Mouse (Mus musculus) pancreas, adult 10 weeks (tissue): ENCODE measurements around the gene Myo5c. TPM values are rescaled to one million over a fixed set of nuclear protein-coding genes. Genes with fewer than 3 reads are reported as not detected.

Experiments
- polyA plus RNA-seq: library from polyadenylated mRNA; stranded (reverse); fragments of 350-450 nt; fragmentation: Illumina TruSeq; extraction: RNeasy Lipid Tissue Mini Kit (QIAGEN cat#74804); gene quantifications from one replicate; pipeline ENCODE4 v1.2.3, GENCODE M21; 2015; ENCODE audit warnings: low read depth, low replicate concordance; ENCODE audit not compliant: insufficient read depth

The Myo5c gene
- polyA plus RNA-seq = 19.6 TPM

GRCm38 (mm10) chr9:75231841-75232746, at the start of gene Myo5c:
Myo5c (plus strand) TSS chr9:75232020.

GRCm38 (mm10) chr9:75306126-75306898, 74.5 kb downstream of the Myo5c start, which contains the start of gene Gnb5:
Gnb5 (plus strand) TSS chr9:75306288.

DNA sequence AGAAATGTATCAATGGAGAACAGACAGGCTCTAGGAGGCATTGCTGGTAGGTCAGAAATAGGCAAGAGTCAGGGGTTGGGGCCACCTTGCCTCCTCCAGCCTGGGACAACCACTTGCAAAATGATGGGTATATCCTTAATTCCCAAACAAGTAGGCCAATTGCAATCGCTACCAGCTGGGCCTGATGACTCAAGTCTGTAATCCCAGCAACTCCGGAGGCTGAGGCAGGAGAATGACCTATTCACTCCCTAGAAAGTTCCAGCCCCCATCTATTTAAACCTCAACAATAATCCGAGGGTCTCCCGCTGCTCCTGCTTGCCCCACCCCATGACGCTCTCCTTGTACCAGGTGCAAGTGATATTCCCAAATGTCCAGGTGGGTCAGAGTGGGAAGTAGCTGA, 115.6 kb downstream of the Myo5c start, which contains the start of gene Bcl2l10:
Gene Bcl2l10, plus strand, starts transcription at position 301 of the 400 bp plus-strand sequence.

Other genes starting within 250 kb of the Myo5c start
- gene Arpp19, start 194.4 kb upstream of the Myo5c start, polyA plus RNA-seq = 68.3 TPM
- 3.8 TPM for gene Myo5a, start 161.0 kb upstream of the Myo5c start, polyA plus RNA-seq
- 11.4 TPM for gene Gnb5, start 74.3 kb downstream of the Myo5c start, polyA plus RNA-seq
- gene Bcl2l10, start 115.7 kb downstream of the Myo5c start, polyA plus RNA-seq = not detected
- gene Mapk6, start 178.0 kb downstream of the Myo5c start, polyA plus RNA-seq = 5.4 TPM
- 5.8 TPM for gene Leo1, start 209.5 kb downstream of the Myo5c start, polyA plus RNA-seq